Mouse (Mus musculus): Measurements from ENCODE around the gene Rtbdn. TPM values are rescaled to one million over a fixed set of nuclear protein-coding genes. Genes with fewer than 3 reads are reported as not detected.

The Rtbdn gene
- polyA plus RNA-seq, 1 experiment from 2014 or later, result 1.1 TPM

- Histone ChIP-seq H3K36me3 (no peaks in the 10 kb centered on the region), H3K9ac (peak overlapping the region; percentile 72; the same call in 1 of the 2 replicates), H3K4me3 (peak overlapping the region; percentile 62), H3K4me2 (replicated peaks) (peak overlapping the region; percentile 94), H3K27ac (no peak overlapping the region), H3K4me1 (peaks cover 17% of the 10 kb centered on the region; the same call in 1 of the 2 replicates), H3K9me3 (no peaks in the 10 kb centered on the region), H3K27me3 (replicated peaks) (peaks cover 63% of the 10 kb centered on the region)
- peak; percentile 52 for ATAC-seq (ENCODE audit: low FRiP score, low read depth)
- WGBS, result 4% methylated on average over 11 of the region's 11 CpGs
These were observed 1.6 kb upstream of the Rtbdn start for GRCm38 (mm10) chr8:84945235-84945632.

GRCm38 (mm10) chr8:84945633-84946527 lies 911 bp upstream of the Rtbdn start:
- Histone ChIP-seq H3K27me3 (replicated peaks) (peaks cover 69% of the 10 kb centered on the region), H3K4me2 (replicated peaks) (peak overlapping the region; percentile 94), H3K9ac (peak overlapping the region; percentile 72), H3K36me3 (no peaks in the 10 kb centered on the region), H3K27ac (no peak overlapping the region), H3K9me3 (no peaks in the 10 kb centered on the region), H3K4me1 (peaks cover 17% of the 10 kb centered on the region; the same call in 1 of the 2 replicates), H3K4me3 (peak overlapping the region; percentile 62)
- WGBS, result under 1% methylated on average over 48 of the region's 67 CpGs
- peak; percentile 72 for ATAC-seq (ENCODE audit: low FRiP score, low read depth)

- peaks cover 81% of the 10 kb centered on the region for H3K27me3 ChIP-seq (replicated peaks)
- H3K4me2 ChIP-seq (replicated peaks), result peak overlapping the region; percentile 94; the same call in 1 of the 2 replicates
- 18% methylated on average over 9 of the region's 9 CpGs for WGBS
- H3K9ac ChIP-seq, result no peak overlapping the region
- H3K9me3 ChIP-seq, result no peaks in the 10 kb centered on the region
- H3K4me1 ChIP-seq, result peaks cover 17% of the 10 kb centered on the region; the same call in 1 of the 2 replicates
- no peaks in the 10 kb centered on the region for H3K36me3 ChIP-seq
- H3K27ac ChIP-seq, result no peak overlapping the region
- H3K4me3 ChIP-seq, result no peak overlapping the region
- ATAC-seq (ENCODE audit: low FRiP score, low read depth), result no peak
These were observed 402 bp downstream of the Rtbdn start for GRCm38 (mm10) chr8:84947241-84947545.

- no peak overlapping the region for H3K27ac ChIP-seq
- H3K27me3 ChIP-seq (replicated peaks), result peaks cover 73% of the 10 kb centered on the region
- H3K4me3 ChIP-seq, result no peak overlapping the region
- peaks cover 11% of the 10 kb centered on the region; the same call in 1 of the 2 replicates for H3K4me1 ChIP-seq
- H3K36me3 ChIP-seq, result no peaks in the 10 kb centered on the region
- ATAC-seq (ENCODE audit: low FRiP score, low read depth), result no peak
- WGBS, result 22% methylated on average over 12 of the region's 12 CpGs
- no peaks in the 10 kb centered on the region for H3K9me3 ChIP-seq
- H3K4me2 ChIP-seq (replicated peaks), result no peak overlapping the region
- no peak overlapping the region for H3K9ac ChIP-seq
These were observed 3.0 kb downstream of the Rtbdn start for GRCm38 (mm10) chr8:84949753-84950152.

- H3K4me1 ChIP-seq, result no peaks in the 10 kb centered on the region
- H3K4me2 ChIP-seq (replicated peaks), result no peak overlapping the region
- H3K9me3 ChIP-seq, result no peaks in the 10 kb centered on the region
- 7% methylated on average over 18 of the region's 18 CpGs for WGBS
- no peak overlapping the region for H3K4me3 ChIP-seq
- peaks cover 48% of the 10 kb centered on the region for H3K27me3 ChIP-seq (replicated peaks)
- no peak overlapping the region for H3K27ac ChIP-seq
- peaks cover 7% of the 10 kb centered on the region for H3K36me3 ChIP-seq
- ATAC-seq (ENCODE audit: low FRiP score, low read depth), result no peak
- H3K9ac ChIP-seq, result no peak overlapping the region
These were observed 5.9 kb downstream of the Rtbdn start for GRCm38 (mm10) chr8:84952612-84953255.

GRCm38 (mm10) chr8:84956768-84957167 lies 10.0 kb downstream of the Rtbdn start:
- no peak overlapping the region for H3K27ac ChIP-seq
- ATAC-seq (ENCODE audit: low FRiP score, low read depth), result no peak

GRCm38 (mm10) chr8:84959811-84960210 lies 13.0 kb downstream of the Rtbdn start:
- no peaks in the 10 kb centered on the region for H3K27me3 ChIP-seq (replicated peaks)
- H3K4me1 ChIP-seq, result peaks cover under 1% of the 10 kb centered on the region; the same call in 1 of the 2 replicates
- no peak overlapping the region for H3K4me3 ChIP-seq
- H3K36me3 ChIP-seq, result peaks cover 27% of the 10 kb centered on the region
- no peak overlapping the region for H3K9ac ChIP-seq
- ATAC-seq (ENCODE audit: low FRiP score, low read depth), result no peak
- no peaks in the 10 kb centered on the region for H3K9me3 ChIP-seq
- H3K27ac ChIP-seq, result no peak overlapping the region
- no peak overlapping the region for H3K4me2 ChIP-seq (replicated peaks)
- 92% methylated on average over 7 of the region's 7 CpGs for WGBS

More at GRCm38 (mm10) chr8:84956768-84957167, 10.0 kb downstream of the Rtbdn start:
- Histone ChIP-seq H3K36me3 (peaks cover 24% of the 10 kb centered on the region), H3K4me2 (replicated peaks) (no peak overlapping the region), H3K9me3 (no peaks in the 10 kb centered on the region), H3K27me3 (replicated peaks) (peaks cover 14% of the 10 kb centered on the region; the same call in 1 of the 2 replicates), H3K9ac (no peak overlapping the region), H3K4me3 (no peak overlapping the region), H3K4me1 (no peaks in the 10 kb centered on the region)
- 52% methylated on average over 2 of the region's 2 CpGs for WGBS

GRCm38 (mm10) chr8:84963952-84964351 lies 17.2 kb downstream of the Rtbdn start:
- Histone ChIP-seq H3K4me2 (replicated peaks) (no peak overlapping the region), H3K9ac (no peak overlapping the region), H3K27ac (no peak overlapping the region), H3K4me3 (no peak overlapping the region), H3K27me3 (replicated peaks) (no peaks in the 10 kb centered on the region), H3K36me3 (peaks cover 14% of the 10 kb centered on the region), H3K4me1 (peaks cover 13% of the 10 kb centered on the region), H3K9me3 (no peaks in the 10 kb centered on the region)
- ATAC-seq (ENCODE audit: low FRiP score, low read depth), result no peak
- 90% methylated on average over 4 of the region's 4 CpGs for WGBS

GRCm38 (mm10) chr8:84965731-84966291 lies 19.0 kb downstream of the Rtbdn start:
- H3K36me3 ChIP-seq, result peaks cover 6% of the 10 kb centered on the region
- no peaks in the 10 kb centered on the region for H3K9me3 ChIP-seq
- H3K27me3 ChIP-seq (replicated peaks), result no peaks in the 10 kb centered on the region
- peak; percentile 74 for ATAC-seq (ENCODE audit: low FRiP score, low read depth)
- under 1% methylated on average over 41 of the region's 41 CpGs for WGBS
- H3K4me2 ChIP-seq (replicated peaks), result peak overlapping the region; percentile 89
- peak overlapping the region; percentile 56 for H3K4me3 ChIP-seq
- no peak overlapping the region for H3K27ac ChIP-seq
- peaks cover 20% of the 10 kb centered on the region for H3K4me1 ChIP-seq
- peak overlapping the region; percentile 68 for H3K9ac ChIP-seq

- peaks cover 26% of the 10 kb centered on the region for H3K4me1 ChIP-seq
- no peak for ATAC-seq (ENCODE audit: low FRiP score, low read depth)
- H3K27me3 ChIP-seq (replicated peaks), result no peaks in the 10 kb centered on the region
- no peak overlapping the region for H3K27ac ChIP-seq
- H3K4me2 ChIP-seq (replicated peaks), result peak overlapping the region; percentile 89
- H3K4me3 ChIP-seq, result no peak overlapping the region
- peaks cover 13% of the 10 kb centered on the region for H3K36me3 ChIP-seq
- no peak overlapping the region for H3K9ac ChIP-seq
- 51% methylated on average over 3 of the region's 3 CpGs for WGBS
- no peaks in the 10 kb centered on the region for H3K9me3 ChIP-seq
These were observed 19.8 kb downstream of the Rtbdn start for GRCm38 (mm10) chr8:84966603-84967002.

- Histone ChIP-seq H3K4me3 (no peak overlapping the region), H3K27me3 (replicated peaks) (no peaks in the 10 kb centered on the region), H3K4me1 (peaks cover 26% of the 10 kb centered on the region), H3K36me3 (peaks cover 21% of the 10 kb centered on the region), H3K9ac (0 out of 2 replicates have a peak overlapping the region, but pooled peaks have one; percentile 17), H3K27ac (no peak overlapping the region), H3K4me2 (replicated peaks) (no peak overlapping the region), H3K9me3 (no peaks in the 10 kb centered on the region)
- no peak for ATAC-seq (ENCODE audit: low FRiP score, low read depth)
- WGBS, result 92% methylated on average over 13 of the region's 13 CpGs
These were observed 20.9 kb downstream of the Rtbdn start for GRCm38 (mm10) chr8:84967532-84968304.
